Mouse (Mus musculus) c-Kit-negative CD71-positive TER-119-positive erythroid progenitor cells, embryonic 14.5 days (primary cell): Measurements from ENCODE around the gene Shpk.

Experiments used
- DNase-seq: peaks from one replicate; pipeline ENCODE4 v3.0.0-alpha.2; 2013; ENCODE audit warnings: low read depth, low spot score

Shpk gene

DNA sequence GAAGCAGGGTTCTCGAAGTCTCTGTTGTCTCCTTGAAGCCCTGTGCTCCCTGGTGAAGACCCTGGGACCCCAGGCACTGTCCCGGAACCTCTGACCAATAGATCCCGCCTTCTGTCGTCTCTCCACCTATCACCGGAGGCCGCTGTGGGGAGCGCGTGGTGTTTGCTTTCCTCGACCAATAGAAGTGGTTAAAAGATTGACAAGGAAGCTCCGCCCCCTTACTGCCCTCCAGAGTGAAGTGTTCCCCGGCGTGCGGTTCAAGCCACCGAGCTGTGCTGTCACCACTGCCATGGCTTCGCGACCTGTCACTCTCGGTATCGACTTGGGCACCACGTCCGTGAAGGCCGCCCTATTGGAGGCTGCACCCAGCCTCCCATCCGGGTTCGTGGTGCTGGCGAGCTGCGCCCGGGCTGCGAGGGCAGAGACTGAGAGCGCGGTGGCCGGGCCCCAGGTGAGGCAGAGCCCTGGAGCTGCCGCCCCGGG is at the start of gene Shpk:
Gene Shpk, plus strand, starts transcription at position 231 of the 483 bp plus-strand sequence.
- peak; percentile 95 for DNase-seq

DNA sequence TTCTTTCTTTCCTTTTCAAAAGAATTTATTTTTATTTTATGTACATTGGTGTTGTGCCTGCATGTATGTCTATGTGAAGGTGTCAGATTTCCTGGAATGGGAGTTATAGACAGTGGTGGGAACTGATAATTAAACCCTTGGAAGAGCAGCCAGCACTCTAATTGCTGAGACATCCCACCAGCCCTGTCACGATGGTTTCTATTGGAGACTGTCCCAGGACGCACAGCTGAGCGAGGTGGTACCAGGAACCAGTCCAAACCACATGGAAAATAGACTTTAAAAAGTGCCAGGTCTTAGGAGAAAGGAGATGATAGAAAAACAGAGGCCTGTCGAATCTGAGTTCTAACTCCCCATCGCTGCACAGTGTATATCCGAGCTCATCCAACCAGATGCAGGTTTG is 44.2 kb upstream of the Shpk start:
- no peak for DNase-seq

DNA sequence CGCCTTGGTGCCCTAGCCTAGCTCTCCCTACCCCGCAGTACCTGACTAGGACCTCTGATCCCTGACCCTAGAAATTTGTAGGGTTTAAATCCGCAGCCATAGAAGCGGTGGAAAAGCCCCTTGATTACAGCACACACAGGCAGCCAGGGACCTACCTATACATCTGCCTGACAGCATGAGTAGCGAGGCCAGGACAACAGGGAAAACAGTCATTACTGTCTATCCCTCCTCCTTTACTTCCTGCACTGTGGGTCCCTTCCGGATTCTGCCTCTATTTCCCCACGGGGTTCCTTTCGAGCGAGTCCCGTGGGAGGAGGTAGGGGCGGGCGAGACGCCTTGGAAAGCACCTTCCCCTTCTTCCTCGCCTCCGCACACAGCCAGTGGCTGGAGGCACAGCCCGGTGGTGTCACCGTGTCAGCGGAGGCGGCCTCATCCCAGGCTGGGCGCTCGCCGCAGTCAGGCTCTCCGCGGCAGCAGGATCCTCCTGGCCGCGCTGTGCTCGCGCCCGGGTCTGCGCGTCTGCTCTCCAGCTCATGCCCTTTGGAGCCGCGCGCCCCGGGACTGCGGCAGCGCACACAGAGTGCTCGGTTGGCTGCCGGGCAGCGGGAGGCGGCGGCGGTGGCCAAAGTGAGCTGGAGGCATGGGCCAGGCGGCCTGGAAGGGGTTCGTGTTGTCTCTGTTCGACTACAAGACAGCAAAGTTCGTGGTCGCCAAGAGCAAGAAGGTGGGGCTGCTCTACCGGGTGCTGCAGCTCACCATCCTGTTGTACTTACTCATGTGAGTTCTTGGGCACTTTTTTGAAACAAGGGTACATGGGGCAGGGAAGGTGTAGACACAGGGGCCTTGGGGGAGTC is 39.1 kb upstream of the Shpk start, which contains the start of gene P2rx5:
Gene P2rx5, plus strand, starts transcription at position 465 of the 854 bp plus-strand sequence.
- DNase-seq, result no peak

GRCm38 (mm10) chr11:73160811-73161200 is 38.5 kb upstream of the Shpk start:
- DNase-seq, result no peak

GRCm38 (mm10) chr11:73161616-73162015 is 37.6 kb upstream of the Shpk start:
- DNase-seq, result no peak

GRCm38 (mm10) chr11:73162284-73162683 is 37.0 kb upstream of the Shpk start:
- DNase-seq, result no peak

DNA sequence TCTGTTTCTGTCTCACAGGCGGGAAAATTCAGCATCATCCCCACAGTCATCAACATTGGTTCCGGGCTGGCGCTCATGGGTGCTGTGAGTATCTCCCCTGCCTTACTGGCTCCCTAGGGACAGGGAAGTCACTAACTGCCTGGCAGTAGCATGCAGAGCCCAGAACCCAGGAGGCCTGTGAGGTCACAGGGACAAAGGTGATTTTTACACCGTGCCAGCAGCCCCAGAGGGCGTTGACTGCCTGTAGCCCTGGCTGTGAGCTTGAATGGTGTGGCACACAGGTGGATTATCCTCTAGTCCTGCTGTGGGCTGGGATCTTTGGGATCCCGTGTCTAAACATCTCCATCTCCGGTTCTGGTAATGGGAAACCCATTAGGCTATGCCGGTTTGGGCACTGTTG is 31.2 kb upstream of the Shpk start:
- no peak for DNase-seq

DNA sequence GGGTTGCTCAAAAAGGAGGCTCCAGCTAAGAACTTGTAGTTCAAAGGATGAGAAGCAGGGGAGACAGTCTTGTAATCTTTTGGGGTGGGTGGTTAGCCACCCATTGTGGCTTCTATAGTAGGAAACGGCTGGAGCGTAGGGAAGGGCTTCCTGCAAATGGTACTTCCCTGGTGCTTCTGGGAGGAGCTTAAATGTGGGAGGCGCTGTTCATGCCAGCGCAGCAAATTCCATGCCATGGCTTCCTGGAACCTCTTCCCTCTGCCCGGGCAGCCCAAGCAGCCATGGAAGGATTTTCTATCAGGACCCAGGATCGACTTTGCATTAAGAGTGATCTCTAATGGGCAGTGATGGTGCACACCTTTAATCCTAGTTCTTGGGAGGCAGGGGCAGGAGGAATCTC is 30.7 kb upstream of the Shpk start:
- no peak for DNase-seq

DNA sequence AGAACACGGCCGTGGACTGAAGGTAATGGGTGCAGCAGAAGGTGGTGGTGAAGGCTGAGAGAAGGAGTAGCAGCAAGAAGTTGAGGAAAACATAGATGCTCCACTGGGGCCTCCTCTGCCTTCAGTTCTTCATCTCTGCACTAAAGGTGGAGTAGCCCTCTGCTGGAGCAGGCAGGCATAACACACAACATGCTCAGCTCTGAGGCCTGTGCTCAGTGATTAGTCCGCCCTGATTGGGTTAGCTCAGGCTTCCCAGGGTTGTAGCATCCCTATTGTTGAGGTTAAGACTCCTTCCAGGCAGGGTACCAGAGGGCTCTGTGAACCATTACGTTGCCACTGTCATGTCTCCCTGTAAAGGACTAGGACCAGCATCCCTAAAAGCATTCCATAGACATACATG is 30.0 kb upstream of the Shpk start:
- no peak for DNase-seq

DNA sequence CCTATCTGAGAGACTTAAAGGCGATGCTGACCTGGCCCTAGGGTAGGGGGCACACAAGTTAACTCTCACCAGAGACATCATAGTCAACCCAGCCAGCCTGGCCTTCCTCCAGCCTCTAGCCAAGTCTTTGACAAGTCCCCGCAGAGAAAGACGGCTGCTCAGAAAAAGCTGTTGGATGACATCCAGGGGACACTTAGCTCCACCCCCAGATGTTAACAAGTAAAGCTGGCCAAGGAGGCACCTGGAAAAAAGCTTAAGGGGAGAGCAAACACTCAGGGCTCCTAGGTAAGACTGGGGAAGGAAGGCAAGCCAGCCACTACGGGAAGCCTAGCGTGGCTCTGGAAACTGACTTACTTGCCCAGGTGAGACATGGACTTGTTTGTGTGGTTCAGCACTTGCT is 27.1 kb upstream of the Shpk start:
- no peak for DNase-seq

GRCm38 (mm10) chr11:73175612-73176011 is 23.6 kb upstream of the Shpk start:
- no peak for DNase-seq

DNA sequence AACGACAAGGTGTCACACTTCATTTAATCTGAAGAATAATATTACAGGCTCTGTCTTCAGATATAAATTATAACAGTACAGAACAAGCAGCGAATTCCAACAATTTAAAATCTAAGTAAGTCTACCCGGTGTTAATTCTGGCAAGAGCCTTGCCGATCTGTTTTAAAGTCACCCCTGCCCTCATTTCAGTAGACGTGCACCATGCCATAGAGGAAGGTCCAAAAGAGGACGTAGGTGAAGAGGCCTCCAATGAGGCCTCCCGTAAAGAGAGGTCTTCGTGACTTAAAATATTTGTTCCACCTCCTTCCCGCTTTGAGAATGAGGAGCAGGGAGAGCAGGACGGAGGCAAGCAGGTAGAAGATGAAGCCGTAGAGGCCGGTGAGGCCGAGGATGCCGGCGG is 23.1 kb upstream of the Shpk start:
- DNase-seq, result no peak

GRCm38 (mm10) chr11:73176608-73177508 is 22.4 kb upstream of the Shpk start, which contains the start of the genes Emc6 and Tax1bp3:
Gene Emc6 (minus strand): TSS chr11:73177037.
Gene Tax1bp3 (plus strand): TSS chr11:73177083.
- peak; percentile 94 for DNase-seq

DNA sequence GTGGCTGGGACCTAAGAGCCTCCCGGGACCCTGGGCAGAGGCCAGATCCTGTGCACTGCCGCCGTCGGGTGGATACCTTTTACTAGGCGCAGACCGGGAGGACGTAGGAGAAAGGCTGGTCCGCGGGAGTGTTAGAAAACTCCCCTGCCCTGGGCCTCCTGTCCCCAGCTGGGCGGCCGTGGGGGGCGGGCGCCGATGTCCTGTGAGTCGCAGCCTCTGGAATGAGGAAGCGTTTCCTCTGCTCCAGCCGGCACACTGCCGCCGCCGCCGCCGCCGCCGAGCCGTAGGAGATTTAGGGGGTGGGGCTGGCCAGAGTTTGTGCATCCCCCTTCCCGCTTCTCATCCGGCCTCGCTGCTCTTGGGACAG is 21.8 kb upstream of the Shpk start:
- no peak for DNase-seq

GRCm38 (mm10) chr11:73177895-73178294 is 21.4 kb upstream of the Shpk start:
- no peak for DNase-seq

DNA sequence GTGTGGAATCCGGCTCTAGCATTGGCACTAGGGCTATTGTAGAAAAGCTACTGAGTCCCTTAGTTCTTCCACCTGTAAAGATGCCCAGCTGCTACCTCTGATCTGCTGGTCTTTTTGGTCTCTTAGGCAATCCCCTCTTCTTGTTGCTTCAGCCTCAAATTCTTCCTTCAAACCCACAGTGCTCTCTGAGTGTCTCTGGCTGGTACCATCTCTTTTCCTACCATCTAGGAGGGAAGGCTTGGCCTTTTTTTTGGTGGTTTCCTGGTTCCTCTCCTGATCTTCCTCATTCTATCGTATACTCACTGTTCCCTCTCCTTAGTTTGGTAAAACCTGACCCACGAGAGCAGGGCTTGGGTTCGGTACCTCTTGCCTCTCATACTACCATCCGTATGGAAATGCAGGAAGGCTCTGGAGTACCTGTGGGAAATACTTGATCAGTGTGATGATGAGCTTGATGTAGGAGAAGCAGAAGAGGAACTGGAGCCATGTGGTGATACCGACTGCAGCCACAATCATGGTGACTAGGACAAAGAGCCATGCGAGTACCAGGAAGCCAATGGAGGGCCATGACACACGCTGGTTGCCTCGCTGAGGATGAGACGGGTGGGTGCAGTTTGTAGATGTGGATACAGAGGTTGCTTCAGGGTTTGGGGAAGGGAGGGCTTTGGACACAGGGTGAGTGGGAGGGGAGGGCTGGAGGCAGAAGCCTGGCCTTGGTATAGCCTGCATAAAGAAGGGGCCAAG is 13.2 kb upstream of the Shpk start:
- DNase-seq, result no peak

DNA sequence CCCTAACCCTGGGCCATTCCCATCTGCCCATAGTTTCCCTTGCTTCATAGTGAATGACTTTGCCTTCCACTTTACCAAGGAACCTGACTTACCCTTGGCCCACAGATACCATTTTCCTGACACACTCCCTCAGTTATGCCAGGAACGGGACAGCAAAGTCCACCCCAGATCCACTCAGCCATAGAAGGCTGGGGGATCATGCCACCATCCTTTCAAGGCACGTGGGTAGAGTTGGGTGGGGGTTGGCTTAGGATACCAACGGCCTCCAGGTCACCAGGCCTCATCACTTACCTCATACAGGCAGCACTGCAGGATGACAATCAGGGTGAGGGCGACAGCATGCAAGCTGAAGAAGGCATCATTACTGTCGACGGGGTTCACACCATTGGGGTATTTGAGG is 12.0 kb upstream of the Shpk start:
- no peak for DNase-seq

GRCm38 (mm10) chr11:73193047-73193446 is 6.2 kb upstream of the Shpk start:
- no peak for DNase-seq

DNA sequence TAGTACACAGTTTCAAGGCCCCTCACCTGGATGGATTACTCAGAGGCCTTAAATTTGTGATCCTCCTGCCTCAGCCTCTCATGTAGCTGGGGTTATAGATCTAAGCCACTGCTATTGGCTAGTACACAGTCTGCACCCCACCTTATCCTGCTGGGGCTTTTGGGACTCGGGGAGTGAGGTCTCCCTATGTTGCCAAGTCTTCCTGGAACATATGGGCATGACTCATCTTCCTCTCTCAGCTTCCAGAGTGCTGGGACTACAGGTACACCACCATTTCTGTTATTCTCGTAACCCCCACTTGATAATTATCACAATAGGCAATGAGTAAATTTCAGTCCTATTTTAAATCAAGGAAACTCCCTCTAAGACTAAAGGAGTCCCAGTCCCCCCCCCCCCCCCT is 4.8 kb upstream of the Shpk start:
- no peak for DNase-seq

DNA sequence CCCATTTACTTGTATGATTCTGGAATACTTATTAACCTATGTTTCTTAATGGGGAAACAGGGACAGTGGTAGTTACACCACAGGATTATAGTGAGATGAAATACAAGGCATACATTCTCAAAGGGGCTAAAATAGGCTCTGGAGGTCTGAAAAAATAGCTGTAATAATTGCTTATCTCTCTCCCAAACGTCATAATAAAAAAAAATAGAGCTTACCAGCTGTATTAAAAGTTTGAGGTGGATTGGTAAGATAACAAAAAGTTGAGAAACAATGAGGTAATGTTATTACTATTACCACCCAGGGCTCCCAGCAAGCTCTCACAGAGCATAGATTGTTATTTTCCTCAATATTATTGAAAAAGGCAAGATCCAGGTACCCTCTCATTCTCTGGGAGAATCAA is 1.1 kb upstream of the Shpk start:
- DNase-seq, result no peak

DNA sequence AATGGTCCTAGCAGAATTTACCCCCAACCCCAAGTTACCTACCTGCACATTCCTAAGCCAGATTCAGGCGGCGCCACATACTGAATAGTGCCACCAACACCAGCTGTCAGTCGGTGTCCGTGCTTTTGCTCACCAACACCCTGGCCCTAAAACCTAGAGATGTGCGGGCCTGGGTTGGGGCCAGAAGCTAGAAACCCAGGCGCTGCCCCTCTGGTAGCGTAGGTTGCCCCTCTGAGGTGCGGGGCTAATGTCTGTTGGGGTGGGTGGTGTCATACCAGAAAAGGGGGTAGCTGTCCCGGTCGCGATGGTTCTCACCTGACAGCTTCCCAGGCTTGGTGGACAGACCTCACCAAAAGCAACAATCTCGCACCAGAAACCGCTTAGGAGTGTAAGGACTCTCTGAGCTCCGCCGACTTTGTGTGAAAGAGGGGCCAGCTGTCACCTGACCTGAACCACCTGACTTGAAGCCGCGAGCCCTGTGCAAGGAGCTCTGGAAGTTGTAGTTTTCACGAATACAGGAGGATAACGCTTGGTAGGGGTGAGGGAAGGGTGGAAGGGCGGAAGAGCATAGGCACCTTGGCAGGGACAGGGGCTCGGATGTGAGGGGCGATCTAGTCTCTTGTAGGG is 544 bp upstream of the Shpk start, which contains the start of gene Ctns:
Gene Ctns, minus strand, starts transcription at position 440 of the 627 bp plus-strand sequence.
- DNase-seq, result peak; percentile 80
